Mouse (Mus musculus): ENCODE data around the gene Trpm7. TPM values are rescaled to one million over a fixed set of nuclear protein-coding genes. Genes with fewer than 3 reads are reported as not detected.
A peak's percentile ranks its signal among the peaks of the same experiment; 100 is the strongest.
"Not testable (repeated sequence)": the region's sequence is repeated elsewhere in the genome, so short reads cannot be mapped to it uniquely, and the experiment has no call there.

Gene Trpm7
- polyA plus RNA-seq, 1 experiment: 7.2 TPM

- Histone ChIP-seq H3K4me3 (replicated peaks; ENCODE audit: extremely low read depth, low read depth, low read length) (no peak overlapping the region), H3K4me1 (ENCODE audit: control insufficient read depth, insufficient read depth, low read length) (no peaks in the 10 kb centered on the region; the same call in 1 of the 2 replicates)
- DNase-seq: no peak
- TF ChIP-seq POLR2A (IDR thresholded peaks at IDR 0.05; ENCODE audit: borderline replicate concordance, extremely low read depth, low read depth, low read length) (no peak), CTCF (IDR thresholded peaks at IDR 0.05; ENCODE audit: insufficient read depth, low read length) (no peak)
These were observed 15.7 kb upstream of the Trpm7 start for GRCm38 (mm10) chr2:126891743-126892142.

GRCm38 (mm10) chr2:126887141-126887540, 11.1 kb upstream of the Trpm7 start:
- WGBS: 52% methylated on average over 3 of the region's 3 CpGs
- no peak for DNase-seq
- no peak for TF ChIP-seq POLR2A (IDR thresholded peaks at IDR 0.05; ENCODE audit: borderline replicate concordance, extremely low read depth, low read depth, low read length)
- no peak for TF ChIP-seq CTCF (IDR thresholded peaks at IDR 0.05; ENCODE audit: insufficient read depth, low read length)
- Histone ChIP-seq H3K4me3 (replicated peaks; ENCODE audit: extremely low read depth, low read depth, low read length) (no peak overlapping the region), H3K4me1 (ENCODE audit: control insufficient read depth, insufficient read depth, low read length) (no peaks in the 10 kb centered on the region)

GRCm38 (mm10) chr2:126885871-126886270, 9.8 kb upstream of the Trpm7 start:
- WGBS: 40% methylated on average over 2 of the region's 2 CpGs
- Histone ChIP-seq H3K4me1 (ENCODE audit: control insufficient read depth, insufficient read depth, low read length) (no peaks in the 10 kb centered on the region), H3K4me3 (replicated peaks; ENCODE audit: extremely low read depth, low read depth, low read length) (no peak overlapping the region)
- no peak for TF ChIP-seq CTCF (IDR thresholded peaks at IDR 0.05; ENCODE audit: insufficient read depth, low read length)
- TF ChIP-seq POLR2A (IDR thresholded peaks at IDR 0.05; ENCODE audit: borderline replicate concordance, extremely low read depth, low read depth, low read length): no peak
- DNase-seq: no peak

- not testable (repeated sequence) for DNase-seq; H3K4me1 ChIP-seq (ENCODE audit: control insufficient read depth, insufficient read depth, low read length); H3K4me3 ChIP-seq (replicated peaks; ENCODE audit: extremely low read depth, low read depth, low read length)
- 55% methylated on average over 2 of the region's 2 CpGs for WGBS
These were observed 6.7 kb upstream of the Trpm7 start for GRCm38 (mm10) chr2:126882711-126883110.

GRCm38 (mm10) chr2:126877991-126878390, 2.0 kb upstream of the Trpm7 start:
- WGBS: 92% methylated on average over 1 of the region's 1 CpGs
- TF ChIP-seq CTCF (IDR thresholded peaks at IDR 0.05; ENCODE audit: insufficient read depth, low read length): no peak
- TF ChIP-seq POLR2A (IDR thresholded peaks at IDR 0.05; ENCODE audit: borderline replicate concordance, extremely low read depth, low read depth, low read length): no peak
- peaks cover 9% of the 10 kb centered on the region for H3K4me1 ChIP-seq (ENCODE audit: control insufficient read depth, insufficient read depth, low read length)
- no peak for DNase-seq
- no peak overlapping the region for H3K4me3 ChIP-seq (replicated peaks; ENCODE audit: extremely low read depth, low read depth, low read length)

- WGBS: under 1% methylated on average over 18 of the region's 18 CpGs
- Histone ChIP-seq H3K4me3 (replicated peaks; ENCODE audit: extremely low read depth, low read depth, low read length) (peak overlapping the region; percentile 89), H3K4me1 (ENCODE audit: control insufficient read depth, insufficient read depth, low read length) (peaks cover 13% of the 10 kb centered on the region)
- DNase-seq: no peak
- TF ChIP-seq CTCF (IDR thresholded peaks at IDR 0.05; ENCODE audit: insufficient read depth, low read length) (no peak), POLR2A (IDR thresholded peaks at IDR 0.05; ENCODE audit: borderline replicate concordance, extremely low read depth, low read depth, low read length) (peak; percentile 43; the same call in 1 of the 2 replicates)
These were observed 554 bp downstream of the Trpm7 start for GRCm38 (mm10) chr2:126875516-126875835.

- DNase-seq: no peak
These were observed 1.1 kb downstream of the Trpm7 start for GRCm38 (mm10) chr2:126874809-126875515.

GRCm38 (mm10) chr2:126866301-126866700, 9.7 kb downstream of the Trpm7 start:
- WGBS: 39% methylated on average over 1 of the region's 1 CpGs
- TF ChIP-seq POLR2A (IDR thresholded peaks at IDR 0.05; ENCODE audit: borderline replicate concordance, extremely low read depth, low read depth, low read length) (no peak), CTCF (IDR thresholded peaks at IDR 0.05; ENCODE audit: insufficient read depth, low read length) (no peak)
- peaks cover 6% of the 10 kb centered on the region; the same call in 1 of the 2 replicates for H3K4me1 ChIP-seq (ENCODE audit: control insufficient read depth, insufficient read depth, low read length)
- H3K4me3 ChIP-seq (replicated peaks; ENCODE audit: extremely low read depth, low read depth, low read length): no peak overlapping the region
- no peak for DNase-seq

More at GRCm38 (mm10) chr2:126874809-126875515, 1.1 kb downstream of the Trpm7 start:
- H3K4me1 ChIP-seq (ENCODE audit: control insufficient read depth, insufficient read depth, low read length): peaks cover 14% of the 10 kb centered on the region
- 14% methylated on average over 13 of the region's 13 CpGs for WGBS
- TF ChIP-seq CTCF (IDR thresholded peaks at IDR 0.05; ENCODE audit: insufficient read depth, low read length) (no peak), POLR2A (IDR thresholded peaks at IDR 0.05; ENCODE audit: borderline replicate concordance, extremely low read depth, low read depth, low read length) (no peak)
- peak overlapping the region; percentile 89 for H3K4me3 ChIP-seq (replicated peaks; ENCODE audit: extremely low read depth, low read depth, low read length)

- TF ChIP-seq CTCF (IDR thresholded peaks at IDR 0.05; ENCODE audit: insufficient read depth, low read length) (no peak), POLR2A (IDR thresholded peaks at IDR 0.05; ENCODE audit: borderline replicate concordance, extremely low read depth, low read depth, low read length) (no peak)
- no peak for DNase-seq
- no peak overlapping the region for H3K4me3 ChIP-seq (replicated peaks; ENCODE audit: extremely low read depth, low read depth, low read length)
- whole genome bisulfite sequencing: 84% methylated on average over 10 of the region's 10 CpGs
- peaks cover 6% of the 10 kb centered on the region; the same call in 1 of the 2 replicates for H3K4me1 ChIP-seq (ENCODE audit: control insufficient read depth, insufficient read depth, low read length)
These were observed 10.4 kb downstream of the Trpm7 start for GRCm38 (mm10) chr2:126865501-126866199.

GRCm38 (mm10) chr2:126865026-126865425, 11.0 kb downstream of the Trpm7 start:
- peaks cover 5% of the 10 kb centered on the region; the same call in 1 of the 2 replicates for H3K4me1 ChIP-seq (ENCODE audit: control insufficient read depth, insufficient read depth, low read length)
- no peak overlapping the region for H3K4me3 ChIP-seq (replicated peaks; ENCODE audit: extremely low read depth, low read depth, low read length)
- WGBS: 72% methylated on average over 3 of the region's 3 CpGs
- no peak for DNase-seq
- no peak for TF ChIP-seq CTCF (IDR thresholded peaks at IDR 0.05; ENCODE audit: insufficient read depth, low read length)
- TF ChIP-seq POLR2A (IDR thresholded peaks at IDR 0.05; ENCODE audit: borderline replicate concordance, extremely low read depth, low read depth, low read length): no peak
